Mouse (Mus musculus) ovary, postnatal 36 days (tissue): ENCODE results near the gene Nfe2l2.
"Not testable (repeated sequence)": the region's sequence is repeated elsewhere in the genome, so short reads cannot be mapped to it uniquely, and the experiment has no call there.

Experiments
- DNase-seq: peaks from one replicate; pipeline ENCODE4 v3.0.0; 2022; ENCODE audit warnings: low spot score, mixed read lengths

The Nfe2l2 gene

DNA sequence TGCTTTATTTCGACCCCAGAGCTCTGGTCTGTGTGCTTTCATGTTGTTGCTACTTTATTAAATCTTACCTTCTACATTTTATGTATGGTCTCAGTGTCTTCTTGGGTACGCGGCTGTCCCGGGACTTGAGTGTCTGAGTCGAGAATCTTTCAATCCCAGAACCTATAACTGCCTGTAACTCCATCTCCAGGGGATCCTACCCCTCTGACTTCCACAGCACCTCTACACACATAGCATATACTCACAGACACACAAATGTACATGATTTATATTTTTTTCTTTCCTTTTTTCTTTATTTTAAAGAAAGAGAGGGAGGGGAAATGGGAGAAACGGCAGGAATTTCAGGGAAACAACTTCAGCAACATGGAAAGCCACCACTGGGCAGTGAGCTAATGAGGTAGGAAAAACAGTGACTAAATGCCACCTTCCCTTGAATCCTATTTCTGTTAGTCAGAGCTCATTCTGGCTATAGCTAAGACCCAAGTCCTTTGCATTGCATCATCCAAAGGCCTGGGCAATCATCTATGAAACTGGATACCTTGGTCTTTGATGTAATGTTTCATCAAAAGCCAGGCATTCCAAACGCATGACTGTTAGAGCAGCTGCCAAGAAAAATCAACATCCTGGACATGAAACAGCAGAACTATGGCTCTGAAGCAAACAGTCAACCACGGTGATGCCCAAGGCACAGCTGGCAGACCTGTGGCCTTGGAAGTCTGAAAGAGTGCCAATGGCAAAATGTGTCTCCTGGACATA, 61.5 kb downstream of the Nfe2l2 start:
- no peak for DNase-seq

DNA sequence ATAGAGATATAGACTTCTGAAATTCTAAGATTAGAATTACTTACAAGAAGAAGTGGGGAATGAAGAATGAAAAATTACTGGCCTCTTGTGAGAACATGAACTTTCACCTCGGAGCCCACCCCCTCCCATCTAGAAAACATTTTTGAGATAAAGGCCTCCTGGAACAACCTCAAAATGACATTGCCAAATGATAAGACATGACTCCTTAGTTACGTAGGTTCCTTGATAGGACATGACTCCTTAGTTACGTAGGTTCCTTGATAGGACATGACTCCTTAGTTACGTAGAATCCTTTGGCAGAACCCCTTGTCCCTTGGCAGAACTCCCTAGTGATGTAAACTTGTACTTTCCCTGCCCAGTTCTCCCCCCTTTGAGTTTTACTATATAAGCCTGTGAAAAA, 62.1 kb downstream of the Nfe2l2 start:
- not testable (repeated sequence) for DNase-seq

DNA sequence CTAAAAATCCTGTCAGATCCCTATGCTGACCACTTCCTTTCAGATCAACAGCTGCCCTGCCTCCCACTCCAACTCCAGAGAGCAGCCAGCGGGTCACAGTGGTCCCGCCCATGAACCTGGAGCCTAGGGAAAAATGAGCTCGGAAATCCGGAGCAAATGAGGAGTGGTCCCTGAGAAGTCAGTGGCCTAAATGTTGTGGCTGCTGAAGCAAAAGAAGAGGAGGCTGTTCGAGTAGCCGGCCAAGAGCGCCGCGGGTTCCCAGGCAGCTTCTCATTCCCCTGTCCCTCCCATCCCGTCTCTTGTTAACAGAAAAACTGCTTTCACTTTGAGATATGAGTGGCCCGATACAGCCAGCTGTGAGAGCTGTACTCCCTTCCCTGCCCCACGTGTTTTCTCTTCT, 64.9 kb downstream of the Nfe2l2 start:
- DNase-seq = peak; percentile 12

DNA sequence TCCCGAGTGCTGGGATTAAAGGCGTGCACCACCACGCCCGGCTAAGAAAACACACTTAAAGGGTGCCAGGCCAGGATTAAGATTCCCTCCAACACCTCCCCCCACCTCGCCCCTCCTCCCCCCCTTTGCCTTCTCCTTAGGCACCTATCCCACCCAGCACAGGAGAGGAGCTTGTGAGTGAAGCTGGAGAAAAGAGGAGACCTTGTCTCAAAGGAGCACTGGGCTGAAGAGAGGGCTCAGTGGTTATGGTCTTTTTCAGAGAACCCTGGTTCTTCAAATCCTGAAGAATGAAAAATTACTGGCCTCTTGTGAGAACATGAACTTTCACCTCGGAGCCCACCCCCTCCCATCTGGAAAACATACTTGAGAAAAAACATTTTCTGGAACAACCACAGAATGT, 66.6 kb downstream of the Nfe2l2 start:
- not testable (repeated sequence) for DNase-seq

DNA sequence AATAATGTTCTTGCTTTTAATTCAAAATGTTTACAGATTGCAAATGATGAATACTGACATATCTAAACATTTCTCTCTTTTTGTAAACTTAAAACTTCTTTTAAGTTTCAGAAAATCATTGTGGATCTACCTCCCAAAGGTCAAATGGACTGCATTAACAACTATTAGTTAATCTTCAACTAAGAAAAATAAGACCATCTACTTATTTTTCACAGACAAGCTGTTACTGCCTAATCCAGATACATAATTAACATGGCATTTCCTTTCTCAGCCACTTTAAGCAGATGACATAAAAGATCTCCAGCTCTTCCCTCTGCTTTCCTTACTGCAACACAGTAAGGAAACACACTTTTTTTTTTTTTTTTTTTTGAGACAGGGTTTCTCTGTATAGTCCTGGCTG, 67.1 kb downstream of the Nfe2l2 start:
- DNase-seq = no peak

DNA sequence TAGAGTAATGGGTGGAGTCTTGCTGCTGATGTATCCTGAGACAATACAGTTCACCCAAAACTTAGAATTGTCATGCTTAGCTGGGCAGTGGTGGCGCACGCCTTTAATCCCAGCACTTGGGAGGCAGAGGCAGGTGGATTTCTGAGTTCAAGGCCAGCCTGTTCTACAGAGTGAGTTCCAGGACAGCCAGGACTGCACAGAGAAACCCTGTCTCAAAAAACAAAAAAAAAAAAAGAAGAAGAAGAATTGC, 67.5 kb downstream of the Nfe2l2 start:
- not testable (repeated sequence) for DNase-seq

DNA sequence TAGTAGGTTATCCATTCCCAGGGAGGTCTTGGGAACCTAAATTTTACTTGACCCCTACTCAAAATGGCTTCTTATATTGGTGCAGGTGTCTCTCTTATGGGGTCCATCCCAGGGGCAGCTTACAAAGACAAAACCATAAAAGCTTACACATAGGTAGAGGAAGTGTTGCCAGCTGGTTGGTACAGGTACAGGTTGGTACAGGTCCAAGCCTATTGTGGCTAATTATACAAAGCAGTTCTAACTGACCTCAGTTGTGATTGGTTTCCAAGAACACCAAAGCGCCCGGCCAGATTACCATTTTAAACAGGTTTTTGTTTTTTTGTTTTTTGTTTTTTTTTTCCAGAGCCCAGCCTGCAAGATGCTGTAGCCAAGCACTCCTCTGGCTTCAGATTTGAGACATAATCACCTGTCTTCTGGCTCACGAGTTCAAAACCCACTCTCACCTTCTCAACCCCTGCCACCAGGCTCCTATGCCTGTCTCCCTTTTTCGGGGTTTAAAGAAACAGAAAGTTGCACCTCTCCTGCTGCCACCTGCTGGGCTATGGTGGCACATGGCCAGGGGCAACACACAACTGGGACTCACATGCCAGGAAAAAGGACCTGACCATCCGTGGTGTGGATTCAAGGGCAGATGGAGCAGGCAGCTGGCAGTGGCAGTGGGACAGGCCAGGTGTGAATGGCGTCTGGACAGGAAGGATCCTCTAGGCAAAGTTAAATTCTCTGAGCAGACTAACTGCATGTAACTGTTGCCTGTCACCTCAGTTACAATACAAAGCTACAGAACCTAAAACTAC, 68.0 kb downstream of the Nfe2l2 start:
- DNase-seq = peak; percentile 36

DNA sequence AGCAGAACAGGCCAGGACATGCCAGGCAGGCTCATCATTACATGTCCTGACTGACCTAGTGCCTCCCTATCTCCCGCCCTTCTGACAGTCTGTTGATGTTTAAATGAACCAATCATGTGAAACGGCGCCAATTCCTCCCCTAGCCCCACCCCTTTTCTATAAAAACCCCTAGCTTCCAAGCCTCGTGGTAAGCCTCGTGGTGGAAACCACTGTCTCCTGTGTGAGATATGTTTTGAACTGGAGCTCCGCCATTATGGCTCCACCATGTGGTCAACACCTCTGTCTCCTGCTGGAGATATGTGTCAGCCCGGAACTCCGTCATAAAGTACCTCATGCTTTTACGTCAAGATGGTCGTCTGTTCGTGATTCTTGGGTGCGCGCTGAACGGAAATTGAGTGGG, 70.0 kb downstream of the Nfe2l2 start:
- DNase-seq = not testable (repeated sequence)

DNA sequence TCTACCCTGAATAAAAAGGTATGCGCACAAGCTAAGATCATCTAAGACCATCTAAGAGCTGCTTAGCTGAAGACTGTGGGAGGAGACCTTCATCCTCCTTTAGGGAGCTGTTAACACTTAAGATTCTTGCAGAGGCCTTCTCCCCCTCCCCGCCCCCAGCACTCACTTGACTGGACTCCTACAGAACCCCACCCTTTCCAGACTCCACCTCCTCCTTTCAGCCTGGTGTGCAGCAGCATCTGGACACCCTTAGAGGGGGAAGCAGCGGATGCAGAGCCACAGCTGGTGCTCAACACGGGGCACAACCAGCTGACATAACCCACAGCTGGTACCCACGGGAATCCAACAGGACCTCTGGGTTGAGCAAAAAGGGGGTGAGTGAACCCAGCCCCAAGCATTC, 70.7 kb downstream of the Nfe2l2 start:
- DNase-seq = no peak

DNA sequence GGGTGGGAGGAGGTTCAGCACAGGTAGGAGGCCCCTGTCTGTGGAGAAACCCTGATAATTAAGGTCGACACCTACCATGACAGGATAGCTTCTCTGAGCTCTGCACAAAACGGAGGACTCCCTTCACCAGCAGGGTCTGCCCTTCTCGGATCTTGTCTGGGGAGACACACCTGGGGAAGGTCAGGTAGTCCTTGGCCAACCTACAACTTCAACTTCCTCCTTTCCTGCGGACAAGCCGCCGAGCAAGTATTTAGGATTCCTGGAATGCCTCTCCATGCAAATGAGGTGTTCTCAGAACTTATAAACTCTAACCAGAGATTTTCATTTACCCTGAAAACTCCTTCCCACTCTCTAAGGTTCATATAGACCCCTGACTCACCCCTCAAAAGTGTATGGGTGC, 71.1 kb downstream of the Nfe2l2 start:
- DNase-seq = no peak

DNA sequence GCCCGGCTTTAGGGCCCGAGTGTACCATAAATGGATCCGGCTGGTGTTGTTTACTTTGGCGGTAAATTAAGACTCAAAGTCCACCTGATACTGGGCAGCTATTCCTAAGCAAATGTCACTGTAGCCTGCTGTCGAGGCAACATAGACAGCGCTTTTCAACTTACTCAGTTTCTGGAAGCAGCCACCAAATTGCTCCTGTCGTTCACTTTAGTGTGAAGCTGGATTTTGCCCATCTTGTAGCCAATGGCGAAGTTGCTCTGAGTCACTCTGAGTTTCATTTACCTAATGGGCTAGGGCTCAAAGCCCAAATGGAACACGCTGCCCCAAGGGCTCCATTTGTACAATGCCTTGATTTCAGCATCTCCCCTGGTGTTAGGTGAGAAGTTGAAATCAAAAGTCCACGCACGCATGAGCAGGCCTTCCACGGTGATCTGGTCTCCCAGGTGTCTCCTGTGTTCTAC, 71.7 kb downstream of the Nfe2l2 start:
- DNase-seq = no peak

DNA sequence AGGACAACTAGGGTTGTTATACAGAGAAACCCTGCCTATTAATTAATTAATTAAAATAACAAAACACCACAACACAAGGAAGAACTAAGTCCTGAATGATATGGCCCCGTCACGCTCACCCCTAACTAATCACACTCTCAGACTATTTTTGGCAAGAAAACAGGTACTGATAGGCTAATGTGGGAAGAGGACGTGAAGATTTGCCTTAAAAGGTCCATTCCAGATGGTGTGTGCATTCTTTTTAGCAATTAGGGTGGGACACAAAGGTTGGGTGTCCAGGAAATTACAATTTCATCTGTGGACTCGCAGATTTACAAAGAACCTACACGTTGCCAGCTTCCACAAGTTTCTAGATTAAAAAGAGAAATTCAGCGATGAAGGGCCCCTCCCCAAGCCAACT, 72.4 kb downstream of the Nfe2l2 start:
- no peak for DNase-seq

DNA sequence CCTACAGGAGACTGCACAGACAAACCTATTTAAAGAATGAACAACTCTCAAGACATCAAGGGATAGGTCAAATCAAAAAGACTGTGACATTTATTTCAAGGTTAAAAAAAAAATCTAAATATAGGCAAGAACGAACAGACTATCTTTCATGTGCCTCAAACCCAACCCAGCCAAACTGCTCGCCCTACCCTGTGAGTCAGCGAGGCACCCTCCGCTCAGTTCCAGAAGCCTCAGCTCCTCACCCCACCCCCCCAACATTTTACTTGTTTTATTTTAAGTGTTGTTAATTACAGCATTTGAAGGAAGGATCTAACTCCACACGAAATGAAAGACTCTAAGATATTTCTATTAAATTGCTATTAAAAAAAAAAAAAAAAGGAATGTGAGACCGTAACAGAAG, 73.0 kb downstream of the Nfe2l2 start:
- DNase-seq = no peak

DNA sequence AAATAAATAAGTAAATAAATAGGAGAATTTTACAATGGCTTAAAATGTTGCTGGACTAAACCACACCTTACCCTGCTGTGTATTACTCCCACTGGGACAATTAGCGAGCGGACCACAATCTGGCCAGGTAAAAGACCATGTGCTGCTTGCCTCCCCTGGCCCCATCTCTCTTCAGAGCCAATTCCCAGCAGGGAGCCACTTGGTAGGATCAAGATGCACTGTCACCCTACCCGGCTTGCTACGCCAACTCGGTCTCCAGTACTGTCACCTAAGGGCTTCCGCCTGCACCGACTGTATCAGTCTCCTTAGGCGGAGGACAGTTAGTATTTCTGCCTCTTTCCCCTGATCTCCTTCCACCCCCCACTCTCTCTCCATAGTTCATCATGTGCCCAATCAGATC, 76.0 kb downstream of the Nfe2l2 start:
- DNase-seq = no peak

DNA sequence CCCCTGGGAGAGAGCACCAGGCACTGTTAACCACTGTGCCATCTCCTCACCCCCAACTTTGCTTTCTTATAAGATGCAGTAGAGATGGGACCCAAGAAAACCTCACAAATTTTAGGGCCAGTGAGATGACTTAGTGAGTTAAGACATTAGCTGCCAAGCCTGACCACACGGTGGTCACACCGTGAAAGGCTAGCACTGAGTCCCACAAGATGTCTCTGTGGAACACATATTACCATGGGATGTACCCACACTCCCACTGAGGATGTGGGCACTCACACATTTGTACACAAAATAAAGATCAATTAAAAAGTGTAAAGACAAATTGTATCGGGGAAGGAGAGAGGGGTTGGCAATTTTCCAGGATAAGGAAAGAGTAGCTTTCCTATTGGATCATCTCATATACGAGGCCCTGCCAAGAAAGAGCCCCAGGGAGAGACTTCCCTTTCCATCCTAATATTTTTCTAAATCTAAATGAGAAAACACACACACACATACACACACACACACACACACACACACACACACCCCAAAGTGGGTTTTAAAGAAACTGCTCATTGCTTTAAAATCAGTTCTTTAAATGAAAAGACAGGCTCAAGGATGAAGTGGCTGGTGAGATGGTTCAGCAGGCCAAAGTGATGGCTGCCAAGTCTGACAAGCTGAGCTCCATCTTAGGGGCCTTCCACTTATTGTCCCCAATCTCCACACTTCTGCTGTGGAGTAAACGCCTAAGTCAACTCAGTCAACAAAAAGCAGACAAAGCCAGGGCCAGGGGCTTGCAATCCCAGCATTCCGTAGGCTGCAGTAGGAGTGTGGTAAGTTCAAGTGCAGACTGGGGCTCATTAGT, 77.6 kb downstream of the Nfe2l2 start:
- DNase-seq = no peak
